Mouse (Mus musculus): ENCODE data around the gene Rbm47. TPM values are rescaled to one million over a fixed set of nuclear protein-coding genes. Genes with fewer than 3 reads are reported as not detected.
"Not testable (repeated sequence)": the region's sequence is repeated elsewhere in the genome, so short reads cannot be mapped to it uniquely, and the experiment has no call there.

The Rbm47 gene
- polyA plus RNA-seq, 1 experiment from 2014 or later = 7.3 TPM

- no peaks in the 10 kb centered on the region for H3K9me3 ChIP-seq (ENCODE audit: control insufficient read depth, low read length)
- H3K4me3 ChIP-seq (replicated peaks; ENCODE audit: low read length) = no peak overlapping the region
- no peak overlapping the region for H3K4me2 ChIP-seq (replicated peaks)
- no peaks in the 10 kb centered on the region for H3K4me1 ChIP-seq (replicated peaks; ENCODE audit: control insufficient read depth, insufficient read depth, low read length)
- 89% methylated on average over 10 of the region's 10 CpGs for WGBS
- H3K27me3 ChIP-seq (ENCODE audit: control insufficient read depth, insufficient read depth, low read length) = no peaks in the 10 kb centered on the region
- ATAC-seq (ENCODE audit: low FRiP score) (no peak), DNase-seq (ENCODE audit: low spot score) (no peak)
- no peak overlapping the region for H3K9ac ChIP-seq
- no peaks in the 10 kb centered on the region for H3K36me3 ChIP-seq (replicated peaks; ENCODE audit: control insufficient read depth, insufficient read depth)
- no peak overlapping the region for H3K27ac ChIP-seq
Measured at GRCm38 (mm10) chr5:66195323-66195722, 22.4 kb upstream of the Rbm47 start.

GRCm38 (mm10) chr5:66193218-66193846, 20.4 kb upstream of the Rbm47 start:
- H3K4me2 ChIP-seq (replicated peaks) = no peak overlapping the region
- H3K4me1 ChIP-seq (replicated peaks; ENCODE audit: control insufficient read depth, insufficient read depth, low read length) = no peaks in the 10 kb centered on the region
- no peak overlapping the region for H3K27ac ChIP-seq
- H3K4me3 ChIP-seq (replicated peaks; ENCODE audit: low read length) = no peak overlapping the region
- no peak for ATAC-seq (ENCODE audit: low FRiP score)
- H3K36me3 ChIP-seq (replicated peaks; ENCODE audit: control insufficient read depth, insufficient read depth) = no peaks in the 10 kb centered on the region
- DNase-seq (ENCODE audit: low spot score) = no peak
- no peaks in the 10 kb centered on the region for H3K27me3 ChIP-seq (ENCODE audit: control insufficient read depth, insufficient read depth, low read length)
- 94% methylated on average over 11 of the region's 11 CpGs for WGBS
- H3K9me3 ChIP-seq (ENCODE audit: control insufficient read depth, low read length) = no peaks in the 10 kb centered on the region
- H3K9ac ChIP-seq = no peak overlapping the region

GRCm38 (mm10) chr5:66191185-66191503, 18.2 kb upstream of the Rbm47 start:
- Histone ChIP-seq H3K4me2 (replicated peaks) (no peak overlapping the region), H3K4me3 (replicated peaks; ENCODE audit: low read length) (no peak overlapping the region), H3K4me1 (replicated peaks; ENCODE audit: control insufficient read depth, insufficient read depth, low read length) (no peaks in the 10 kb centered on the region), H3K27ac (no peak overlapping the region), H3K36me3 (replicated peaks; ENCODE audit: control insufficient read depth, insufficient read depth) (no peaks in the 10 kb centered on the region), H3K9me3 (ENCODE audit: control insufficient read depth, low read length) (no peaks in the 10 kb centered on the region), H3K9ac (no peak overlapping the region), H3K27me3 (ENCODE audit: control insufficient read depth, insufficient read depth, low read length) (no peaks in the 10 kb centered on the region)
- DNase-seq (ENCODE audit: low spot score) (no peak), ATAC-seq (ENCODE audit: low FRiP score) (no peak)
- WGBS = 89% methylated on average over 7 of the region's 7 CpGs

GRCm38 (mm10) chr5:66190481-66191184, 17.7 kb upstream of the Rbm47 start:
- Histone ChIP-seq H3K4me3 (replicated peaks; ENCODE audit: low read length) (no peak overlapping the region), H3K36me3 (replicated peaks; ENCODE audit: control insufficient read depth, insufficient read depth) (no peaks in the 10 kb centered on the region), H3K27me3 (ENCODE audit: control insufficient read depth, insufficient read depth, low read length) (no peaks in the 10 kb centered on the region), H3K9me3 (ENCODE audit: control insufficient read depth, low read length) (no peaks in the 10 kb centered on the region), H3K4me2 (replicated peaks) (no peak overlapping the region), H3K9ac (no peak overlapping the region), H3K4me1 (replicated peaks; ENCODE audit: control insufficient read depth, insufficient read depth, low read length) (no peaks in the 10 kb centered on the region), H3K27ac (no peak overlapping the region)
- ATAC-seq (ENCODE audit: low FRiP score) (no peak), DNase-seq (ENCODE audit: low spot score) (no peak)
- WGBS = 89% methylated on average over 16 of the region's 16 CpGs

- not testable (repeated sequence) for H3K36me3 ChIP-seq (replicated peaks; ENCODE audit: control insufficient read depth, insufficient read depth); H3K4me2 ChIP-seq (replicated peaks); H3K27me3 ChIP-seq (ENCODE audit: control insufficient read depth, insufficient read depth, low read length); DNase-seq (ENCODE audit: low spot score); H3K4me3 ChIP-seq (replicated peaks; ENCODE audit: low read length); ATAC-seq (ENCODE audit: low FRiP score); H3K27ac ChIP-seq; H3K4me1 ChIP-seq (replicated peaks; ENCODE audit: control insufficient read depth, insufficient read depth, low read length); H3K9ac ChIP-seq; H3K9me3 ChIP-seq (ENCODE audit: control insufficient read depth, low read length)
- 94% methylated on average over 6 of the region's 7 CpGs for WGBS
Measured at GRCm38 (mm10) chr5:66188591-66188990, 15.7 kb upstream of the Rbm47 start.

GRCm38 (mm10) chr5:66182156-66182555, 9.2 kb upstream of the Rbm47 start:
- H3K9ac ChIP-seq = no peak overlapping the region
- no peak overlapping the region for H3K4me3 ChIP-seq (replicated peaks; ENCODE audit: low read length)
- H3K9me3 ChIP-seq (ENCODE audit: control insufficient read depth, low read length) = no peaks in the 10 kb centered on the region
- no peaks in the 10 kb centered on the region for H3K4me1 ChIP-seq (replicated peaks; ENCODE audit: control insufficient read depth, insufficient read depth, low read length)
- H3K27ac ChIP-seq = no peak overlapping the region
- no peaks in the 10 kb centered on the region for H3K27me3 ChIP-seq (ENCODE audit: control insufficient read depth, insufficient read depth, low read length)
- WGBS = 81% methylated on average over 3 of the region's 3 CpGs
- no peak for DNase-seq (ENCODE audit: low spot score)
- H3K36me3 ChIP-seq (replicated peaks; ENCODE audit: control insufficient read depth, insufficient read depth) = no peaks in the 10 kb centered on the region
- no peak overlapping the region for H3K4me2 ChIP-seq (replicated peaks)
- ATAC-seq (ENCODE audit: low FRiP score) = no peak

GRCm38 (mm10) chr5:66174160-66174837, 1.4 kb upstream of the Rbm47 start:
- DNase-seq (ENCODE audit: low spot score) = peak; percentile 52
- H3K9ac ChIP-seq = no peak overlapping the region

GRCm38 (mm10) chr5:66170591-66170990, 2.3 kb downstream of the Rbm47 start:
- Histone ChIP-seq H3K9ac (no peak overlapping the region), H3K27ac (no peak overlapping the region), H3K4me3 (replicated peaks; ENCODE audit: low read length) (no peak overlapping the region), H3K4me1 (replicated peaks; ENCODE audit: control insufficient read depth, insufficient read depth, low read length) (no peaks in the 10 kb centered on the region), H3K4me2 (replicated peaks) (no peak overlapping the region), H3K9me3 (ENCODE audit: control insufficient read depth, low read length) (no peaks in the 10 kb centered on the region), H3K36me3 (replicated peaks; ENCODE audit: control insufficient read depth, insufficient read depth) (no peaks in the 10 kb centered on the region), H3K27me3 (ENCODE audit: control insufficient read depth, insufficient read depth, low read length) (no peaks in the 10 kb centered on the region)
- ATAC-seq (ENCODE audit: low FRiP score) (no peak), DNase-seq (ENCODE audit: low spot score) (no peak)
- WGBS = 90% methylated on average over 9 of the region's 9 CpGs

More at GRCm38 (mm10) chr5:66174160-66174837, 1.4 kb upstream of the Rbm47 start:
- H3K9me3 ChIP-seq (ENCODE audit: control insufficient read depth, low read length) = no peaks in the 10 kb centered on the region
- H3K4me2 ChIP-seq (replicated peaks) = peak overlapping the region; percentile 21; the same call in 1 of the 2 replicates
- H3K4me3 ChIP-seq (replicated peaks; ENCODE audit: low read length) = no peak overlapping the region
- no peaks in the 10 kb centered on the region for H3K36me3 ChIP-seq (replicated peaks; ENCODE audit: control insufficient read depth, insufficient read depth)
- H3K27me3 ChIP-seq (ENCODE audit: control insufficient read depth, insufficient read depth, low read length) = no peaks in the 10 kb centered on the region
- peak; percentile 69; the same call in 1 of the 2 replicates for ATAC-seq (ENCODE audit: low FRiP score)
- no peaks in the 10 kb centered on the region for H3K4me1 ChIP-seq (replicated peaks; ENCODE audit: control insufficient read depth, insufficient read depth, low read length)
- peak overlapping the region; percentile 60 for H3K27ac ChIP-seq
- 45% methylated on average over 23 of the region's 23 CpGs for WGBS

GRCm38 (mm10) chr5:66169099-66169485, 3.8 kb downstream of the Rbm47 start:
- Histone ChIP-seq H3K9me3 (ENCODE audit: control insufficient read depth, low read length) (no peaks in the 10 kb centered on the region), H3K4me2 (replicated peaks) (no peak overlapping the region), H3K4me1 (replicated peaks; ENCODE audit: control insufficient read depth, insufficient read depth, low read length) (no peaks in the 10 kb centered on the region), H3K27me3 (ENCODE audit: control insufficient read depth, insufficient read depth, low read length) (no peaks in the 10 kb centered on the region), H3K4me3 (replicated peaks; ENCODE audit: low read length) (no peak overlapping the region), H3K9ac (no peak overlapping the region), H3K27ac (no peak overlapping the region), H3K36me3 (replicated peaks; ENCODE audit: control insufficient read depth, insufficient read depth) (no peaks in the 10 kb centered on the region)
- DNase-seq (ENCODE audit: low spot score) (no peak), ATAC-seq (ENCODE audit: low FRiP score) (no peak)
- WGBS = 84% methylated on average over 2 of the region's 2 CpGs

Data from hindbrain, embryonic 14.5 days (tissue).